ENCODE assay signal across 7 mouse cellular contexts in the genomic region with DNA sequence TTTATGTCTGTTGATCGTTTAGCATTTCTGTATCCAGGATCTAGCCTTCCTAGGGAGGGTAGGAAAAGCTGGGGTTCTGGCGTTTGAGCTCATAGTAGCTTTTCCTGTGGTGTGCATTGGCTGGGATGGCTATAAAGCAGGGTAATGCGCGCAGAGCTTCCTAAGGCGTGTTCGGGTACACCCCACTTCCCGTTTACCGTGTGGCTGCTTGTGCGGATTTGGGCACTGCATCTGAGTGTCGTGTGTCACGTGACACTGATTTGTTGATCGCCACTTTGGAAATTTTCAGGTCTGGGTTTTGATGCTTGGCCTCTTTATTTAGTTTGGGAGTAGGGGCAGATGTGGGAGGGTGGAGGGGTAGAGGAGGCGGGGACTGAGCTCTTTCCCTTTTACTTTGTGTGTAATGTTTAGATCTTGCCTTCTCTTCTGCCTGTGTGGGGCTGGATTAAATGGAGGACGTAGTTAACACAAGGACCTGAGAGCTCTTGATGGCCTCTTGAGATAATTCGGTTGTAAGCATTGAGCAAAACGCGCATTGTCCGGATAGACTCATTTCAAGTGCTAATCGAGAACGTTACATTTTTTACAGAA.
A peak's percentile ranks its signal among the peaks of the same experiment; 100 is the strongest.
DNase-seq lines count a peak whose midpoint lies in the region; TF ChIP-seq lines count a peak whose summit lies in the region.

No protein-coding gene starts in this region.

- H3K79me2 ChIP-seq in heart, adult 2 months (replicated peaks; ENCODE audit: control insufficient read depth, insufficient read depth, low read length): no peaks in the 10 kb centered on the region

- TF ChIP-seq POLR2A in heart, adult 2 months (IDR thresholded peaks at IDR 0.05; ENCODE audit: insufficient read depth, low read depth, low read length): peak; percentile 62
- no peak for TF ChIP-seq POLR2A in kidney, adult 2 months (IDR thresholded peaks at IDR 0.05; ENCODE audit: low read depth, low read length)

- H3K9ac ChIP-seq in heart, adult 2 months (ENCODE audit: low read depth, low read length): peak overlapping the region; percentile 0; the same call in 1 of the 2 replicates

- H3K36me3 ChIP-seq in heart, adult 2 months (ENCODE audit: control insufficient read depth, insufficient read depth, low read length): peaks cover 14% of the 10 kb centered on the region
- H3K36me3 ChIP-seq in kidney, adult 2 months (ENCODE audit: control insufficient read depth, insufficient read depth, low read length): no peaks in the 10 kb centered on the region

- 0 out of 2 replicates have a peak, but pooled peaks cover 2% of the 10 kb centered on the region for H3K27me3 ChIP-seq in heart, adult 2 months (ENCODE audit: control insufficient read depth, insufficient read depth, low read length)
- H3K27me3 ChIP-seq in kidney, adult 2 months (replicated peaks; ENCODE audit: control insufficient read depth, insufficient read depth, low read length): no peaks in the 10 kb centered on the region

- peaks cover 37% of the 10 kb centered on the region for H3K4me1 ChIP-seq in brown adipose tissue, adult 24 weeks (ENCODE audit: control insufficient read depth, insufficient read depth, insufficient read length, low read length)
- H3K4me1 ChIP-seq in heart, adult 2 months (ENCODE audit: control insufficient read depth, insufficient read depth, low read length): peaks cover 24% of the 10 kb centered on the region
- no peaks in the 10 kb centered on the region for H3K4me1 ChIP-seq in kidney, adult 2 months (ENCODE audit: control insufficient read depth, insufficient read depth, low read length)

- peak; percentile 64 to 73 for DNase-seq in heart, adult 2 months
- peak; percentile 61 for DNase-seq in kidney, adult 2 months
- peak; percentile 37 for DNase-seq in lung, postnatal 14 days
- DNase-seq in cerebellum, adult 18-20 months: no peak
- DNase-seq in right cerebral cortex, postnatal 10 days (ENCODE audit: low spot score in 2 of 2): no peak
- DNase-seq in ovary, postnatal 10 days (ENCODE audit: low spot score): no peak

- intact Hi-C loops in heart, adult 2 months (cut with DNase I): loop anchor here (2.0 to 10.0 kb wide), 3 partner anchors 66 to 290 kb away; no protein-coding TSS in a partner anchor

- peak overlapping the region; percentile 34 for H3K4me3 ChIP-seq in brown adipose tissue, adult 24 weeks (ENCODE audit: insufficient read depth, low read depth, low read length)
- peak overlapping the region; percentile 35 for H3K4me3 ChIP-seq in heart, adult 2 months
- peak overlapping the region; percentile 26; the same call in 1 of the 2 replicates for H3K4me3 ChIP-seq in kidney, adult 2 months (ENCODE audit: insufficient read depth, low read depth, low read length)

- TF ChIP-seq EP300 in heart, adult 2 months (IDR thresholded peaks at IDR 0.05; ENCODE audit: insufficient read depth, low read depth, low read length): peak; percentile 70; the same call in 1 of the 2 replicates

- H3K27ac ChIP-seq in brown adipose tissue, adult 24 weeks (replicated peaks; ENCODE audit: low read depth, low read length): peak overlapping the region; percentile 92
- H3K27ac ChIP-seq in heart, adult 2 months: peak overlapping the region; percentile 80
- H3K27ac ChIP-seq in kidney, adult 2 months (ENCODE audit: insufficient read depth, low read depth, low read length): peak overlapping the region; percentile 82

- 21% methylated on average over 20 of the region's 20 CpGs for WGBS in heart, adult 2 months
- WGBS in kidney, adult 2 months: 42% methylated on average over 20 of the region's 20 CpGs

- TF ChIP-seq CTCF in heart, adult 2 months (IDR thresholded peaks at IDR 0.05): no peak
- TF ChIP-seq CTCF in kidney, adult 2 months (conservative IDR thresholded peaks at IDR 0.05; ENCODE audit: insufficient read depth, insufficient read length, low read depth, low read length): no peak

Comparison
In these comparisons a context has a peak if more than half of its experiments do, and no peak if none do; other contexts are left out.
1. DNase-seq: peak in heart, adult 2 months (2 of 2), kidney, adult 2 months (single experiment) and lung, postnatal 14 days (single experiment); none in cerebellum, adult 18-20 months (0 of 2), right cerebral cortex, postnatal 10 days (0 of 2) and ovary, postnatal 10 days (single experiment).
2. Peak in every context shown above with its lines, with median percentiles within 50 percentile points of each other: H3K27ac ChIP-seq and H3K4me3 ChIP-seq.